14 mouse cellular contexts compared by ENCODE assay signal in the genomic region with DNA sequence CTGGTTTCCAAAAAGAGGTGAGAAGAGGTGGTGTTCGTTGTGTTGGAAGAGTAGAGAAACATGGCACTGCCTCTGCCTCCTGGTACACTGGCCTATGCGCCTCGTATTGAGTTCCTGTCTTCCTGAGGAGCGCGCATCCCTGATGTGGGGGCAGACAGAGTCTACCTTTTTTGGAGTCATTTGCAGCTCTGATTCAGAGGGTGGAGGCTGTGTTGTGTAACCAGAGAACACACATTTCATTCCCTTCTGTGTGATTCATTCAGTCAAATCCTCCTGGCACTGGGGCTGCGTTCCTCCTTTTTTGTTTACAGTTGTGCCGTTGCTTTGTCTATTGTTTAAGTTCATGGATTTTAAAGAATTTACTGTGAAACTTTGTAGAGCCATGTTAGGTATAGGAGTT.
DNase-seq lines count a peak whose midpoint lies in the region; ATAC-seq and TF ChIP-seq lines count a peak whose summit lies in the region.
"Had no signal": no experiment of that assay in that cellular context is flagged by ENCODE, and none has a peak within 500 bp of the region (broad histone marks: within the 10 kb centered on the region; RNA-seq: fewer than 3 reads in every experiment).

No protein-coding gene starts in this region.

- no peaks in the 10 kb centered on the region for H3K9me3 ChIP-seq in lung, postnatal 0 days (ENCODE audit: low read length)
- H3K9me3 ChIP-seq in heart, embryonic 10.5 days, result no peaks in the 10 kb centered on the region
- H3K9me3 ChIP-seq: heart, embryonic 13.5 days; hindbrain, embryonic 13.5 days had no signal

- intact Hi-C loops in gastrocnemius, postnatal 36 days (cut with DNase I), result no loop called here

- H3K36me3 ChIP-seq in lung, postnatal 0 days (ENCODE audit: insufficient read depth, low read length), result no peaks in the 10 kb centered on the region
- H3K36me3 ChIP-seq in heart, embryonic 10.5 days, result no peaks in the 10 kb centered on the region
- H3K36me3 ChIP-seq: heart, embryonic 13.5 days; hindbrain, embryonic 13.5 days had no signal

- no peak overlapping the region for H3K4me3 ChIP-seq in lung, postnatal 0 days (ENCODE audit: low read depth, low read length)
- no peak overlapping the region for H3K4me3 ChIP-seq in lung, adult 2 months (replicated peaks; ENCODE audit: extremely low read depth, low read depth, low read length)
- H3K4me3 ChIP-seq in heart, embryonic 10.5 days, result no peak overlapping the region
- H3K4me3 ChIP-seq: heart, embryonic 13.5 days; hindbrain, embryonic 13.5 days; megakaryocyte, embryonic 14.5 days had no signal

- no peak for TF ChIP-seq POLR2A in lung, adult 2 months (IDR thresholded peaks at IDR 0.05; ENCODE audit: borderline replicate concordance, extremely low read depth, low read depth, low read length)

- H3K4me2 ChIP-seq in lung, postnatal 0 days (replicated peaks; ENCODE audit: low read depth, low read length), result no peak overlapping the region
- H3K4me2 ChIP-seq: heart, embryonic 13.5 days; hindbrain, embryonic 13.5 days had no signal

- H3K9ac ChIP-seq in lung, postnatal 0 days (replicated peaks; ENCODE audit: low read depth), result no peak overlapping the region
- H3K9ac ChIP-seq: heart, embryonic 13.5 days; hindbrain, embryonic 13.5 days; liver, postnatal 0 days had no signal

- no peaks in the 10 kb centered on the region for H3K27me3 ChIP-seq in lung, postnatal 0 days (replicated peaks; ENCODE audit: insufficient read depth, low read length)
- H3K27me3 ChIP-seq in heart, embryonic 10.5 days (ENCODE audit: insufficient read depth, poor library complexity, severe bottlenecking), result no peaks in the 10 kb centered on the region
- H3K27me3 ChIP-seq: heart, embryonic 13.5 days; hindbrain, embryonic 13.5 days had no signal

- no peak for TF ChIP-seq CTCF in lung, postnatal 0 days (IDR thresholded peaks at IDR 0.05)
- TF ChIP-seq CTCF in lung, adult 2 months (IDR thresholded peaks at IDR 0.05; ENCODE audit: insufficient read depth, low read length), result no peak

- H3K27ac ChIP-seq in lung, postnatal 0 days (ENCODE audit: low read length), result no peak overlapping the region
- H3K27ac ChIP-seq in heart, embryonic 10.5 days, result no peak overlapping the region
- H3K27ac ChIP-seq: heart, embryonic 13.5 days; hindbrain, embryonic 13.5 days had no signal

- DNase-seq in adrenal gland, adult (ENCODE audit: inconsistent age in 2 of 2, low spot score in 1 of 2), result peak; percentile 61 to 83
- no peak for DNase-seq in adrenal gland, adult 18-20 months (ENCODE audit: low spot score in 2 of 2)
- DNase-seq in lung, postnatal 0 days (ENCODE audit: low spot score), result peak; percentile 11
- no peak for DNase-seq in lung, adult 2 months
- DNase-seq in brain, adult 2 months (ENCODE audit: low read depth, low spot score), result peak; percentile 85
- peak; percentile 6 for DNase-seq in right cerebral cortex, postnatal 14 days
- no peak for DNase-seq in gastrocnemius, postnatal 36 days
- DNase-seq in heart, embryonic 10.5 days (ENCODE audit: low spot score), result no peak
- DNase-seq: kidney, adult 9 months; liver, postnatal 0 days; thymus, postnatal 36 days had no signal

- ATAC-seq in lung, postnatal 0 days, result no peak
- ATAC-seq: liver, postnatal 0 days had no signal

- WGBS in lung, postnatal 0 days, result 71% methylated on average over 7 of the region's 7 CpGs
- WGBS in lung, adult 2 months, result 69% methylated on average over 7 of the region's 7 CpGs
- WGBS in heart, embryonic 10.5 days, result 87% methylated on average over 7 of the region's 7 CpGs

- no peak for TF ChIP-seq EP300 in lung, postnatal 0 days (IDR thresholded peaks at IDR 0.05)

- H3K4me1 ChIP-seq in lung, postnatal 0 days (ENCODE audit: insufficient read depth, low read depth, low read length), result no peaks in the 10 kb centered on the region
- 0 out of 2 replicates have a peak, but pooled peaks cover 2% of the 10 kb centered on the region for H3K4me1 ChIP-seq in lung, adult 2 months (ENCODE audit: control insufficient read depth, insufficient read depth, low read length)
- H3K4me1 ChIP-seq in heart, embryonic 10.5 days, result peaks cover 21% of the 10 kb centered on the region; the same call in 1 of the 2 replicates

Comparison
In these comparisons a context has a peak if more than half of its experiments do, and no peak if none do; other contexts are left out.
1. DNase-seq: peak in adrenal gland, adult (2 of 2), lung, postnatal 0 days (single experiment), brain, adult 2 months (single experiment) and right cerebral cortex, postnatal 14 days (single experiment); none in adrenal gland, adult 18-20 months (0 of 2), lung, adult 2 months (single experiment), gastrocnemius, postnatal 36 days (0 of 2) and heart, embryonic 10.5 days (single experiment).